Mouse (Mus musculus): ENCODE measurements around the gene Maz. TPM values are rescaled to one million over a fixed set of nuclear protein-coding genes. Genes with fewer than 3 reads are reported as not detected.

The Maz gene
- polyA plus RNA-seq, 1 experiment from 2014 or later: 35.7 TPM

- Histone ChIP-seq H3K36me3 (ENCODE audit: control insufficient read depth, insufficient read depth, low read length) (peaks cover 12% of the 10 kb centered on the region; the same call in 1 of the 2 replicates), H3K27me3 (replicated peaks; ENCODE audit: control insufficient read depth, insufficient read depth, low read length) (no peaks in the 10 kb centered on the region), H3K4me2 (ENCODE audit: low read depth, low read length) (no peak overlapping the region), H3K9me3 (ENCODE audit: control insufficient read depth, low read length) (no peaks in the 10 kb centered on the region), H3K4me1 (ENCODE audit: control insufficient read depth, insufficient read depth, low read length) (peaks cover 7% of the 10 kb centered on the region), H3K27ac (ENCODE audit: low read length) (no peak overlapping the region), H3K4me3 (ENCODE audit: low read length) (no peak overlapping the region), H3K9ac (ENCODE audit: low read depth, low read length) (no peak overlapping the region)
- no peak for ATAC-seq
- 93% methylated on average over 1 of the region's 1 CpGs for WGBS
Measured at GRCm38 (mm10) chr7:127030172-127030571, 3.3 kb upstream of the Maz start.

- H3K4me2 ChIP-seq (ENCODE audit: low read depth, low read length): peak overlapping the region; percentile 69
- no peaks in the 10 kb centered on the region for H3K27me3 ChIP-seq (replicated peaks; ENCODE audit: control insufficient read depth, insufficient read depth, low read length)
- 49% methylated on average over 8 of the region's 8 CpGs for WGBS
- peak overlapping the region; percentile 95 for H3K27ac ChIP-seq (ENCODE audit: low read length)
- peak overlapping the region; percentile 99 for H3K9ac ChIP-seq (ENCODE audit: low read depth, low read length)
- no peaks in the 10 kb centered on the region for H3K9me3 ChIP-seq (ENCODE audit: control insufficient read depth, low read length)
- peak overlapping the region; percentile 69 for H3K4me3 ChIP-seq (ENCODE audit: low read length)
- ATAC-seq: peak; percentile 0; the same call in 1 of the 2 replicates
- peaks cover 16% of the 10 kb centered on the region for H3K36me3 ChIP-seq (ENCODE audit: control insufficient read depth, insufficient read depth, low read length)
- H3K4me1 ChIP-seq (ENCODE audit: control insufficient read depth, insufficient read depth, low read length): peaks cover 23% of the 10 kb centered on the region
Measured at GRCm38 (mm10) chr7:127027885-127028284, 1.0 kb upstream of the Maz start.

GRCm38 (mm10) chr7:127026616-127026983 lies 237 bp downstream of the Maz start:
- no CpG with 5 or more reads among the region's 48 CpGs for WGBS
- H3K36me3 ChIP-seq (ENCODE audit: control insufficient read depth, insufficient read depth, low read length): peaks cover 11% of the 10 kb centered on the region

GRCm38 (mm10) chr7:127026161-127026600 lies 656 bp downstream of the Maz start:
- peak; percentile 53 for ATAC-seq
- H3K4me1 ChIP-seq (ENCODE audit: control insufficient read depth, insufficient read depth, low read length): peaks cover 40% of the 10 kb centered on the region
- no peaks in the 10 kb centered on the region for H3K9me3 ChIP-seq (ENCODE audit: control insufficient read depth, low read length)
- H3K27me3 ChIP-seq (replicated peaks; ENCODE audit: control insufficient read depth, insufficient read depth, low read length): no peaks in the 10 kb centered on the region
- H3K4me3 ChIP-seq (ENCODE audit: low read length): peak overlapping the region; percentile 69
- WGBS: 1% methylated on average over 34 of the region's 48 CpGs
- peak overlapping the region; percentile 99 for H3K9ac ChIP-seq (ENCODE audit: low read depth, low read length)
- H3K36me3 ChIP-seq (ENCODE audit: control insufficient read depth, insufficient read depth, low read length): peaks cover 7% of the 10 kb centered on the region
- peak overlapping the region; percentile 95 for H3K27ac ChIP-seq (ENCODE audit: low read length)
- peak overlapping the region; percentile 92 for H3K4me2 ChIP-seq (ENCODE audit: low read depth, low read length)

More at GRCm38 (mm10) chr7:127026616-127026983, 237 bp downstream of the Maz start:
- ATAC-seq: no peak
- peak overlapping the region; percentile 69 for H3K4me3 ChIP-seq (ENCODE audit: low read length)
- H3K4me2 ChIP-seq (ENCODE audit: low read depth, low read length): peak overlapping the region; percentile 92
- peak overlapping the region; percentile 95 for H3K27ac ChIP-seq (ENCODE audit: low read length)
- peak overlapping the region; percentile 99 for H3K9ac ChIP-seq (ENCODE audit: low read depth, low read length)
- H3K4me1 ChIP-seq (ENCODE audit: control insufficient read depth, insufficient read depth, low read length): peaks cover 36% of the 10 kb centered on the region
- no peaks in the 10 kb centered on the region for H3K9me3 ChIP-seq (ENCODE audit: control insufficient read depth, low read length)
- H3K27me3 ChIP-seq (replicated peaks; ENCODE audit: control insufficient read depth, insufficient read depth, low read length): no peaks in the 10 kb centered on the region

- under 1% methylated on average over 54 of the region's 65 CpGs for WGBS
- Histone ChIP-seq H3K27ac (ENCODE audit: low read length) (peak overlapping the region; percentile 95), H3K36me3 (ENCODE audit: control insufficient read depth, insufficient read depth, low read length) (peaks cover 7% of the 10 kb centered on the region), H3K9me3 (ENCODE audit: control insufficient read depth, low read length) (no peaks in the 10 kb centered on the region), H3K4me3 (ENCODE audit: low read length) (peak overlapping the region; percentile 69), H3K4me2 (ENCODE audit: low read depth, low read length) (peak overlapping the region; percentile 92), H3K9ac (ENCODE audit: low read depth, low read length) (peak overlapping the region; percentile 99), H3K4me1 (ENCODE audit: control insufficient read depth, insufficient read depth, low read length) (peaks cover 45% of the 10 kb centered on the region), H3K27me3 (replicated peaks; ENCODE audit: control insufficient read depth, insufficient read depth, low read length) (no peaks in the 10 kb centered on the region)
- no peak for ATAC-seq
Measured at GRCm38 (mm10) chr7:127025556-127026160, 1.2 kb downstream of the Maz start.

- peak overlapping the region; percentile 69 for H3K4me3 ChIP-seq (ENCODE audit: low read length)
- H3K9me3 ChIP-seq (ENCODE audit: control insufficient read depth, low read length): no peaks in the 10 kb centered on the region
- under 1% methylated on average over 30 of the region's 30 CpGs for WGBS
- H3K9ac ChIP-seq (ENCODE audit: low read depth, low read length): peak overlapping the region; percentile 99
- peak; percentile 45 for ATAC-seq
- peaks cover 52% of the 10 kb centered on the region for H3K4me1 ChIP-seq (ENCODE audit: control insufficient read depth, insufficient read depth, low read length)
- H3K27me3 ChIP-seq (replicated peaks; ENCODE audit: control insufficient read depth, insufficient read depth, low read length): no peaks in the 10 kb centered on the region
- peaks cover 7% of the 10 kb centered on the region for H3K36me3 ChIP-seq (ENCODE audit: control insufficient read depth, insufficient read depth, low read length)
- peak overlapping the region; percentile 95 for H3K27ac ChIP-seq (ENCODE audit: low read length)
- H3K4me2 ChIP-seq (ENCODE audit: low read depth, low read length): peak overlapping the region; percentile 92
Measured at GRCm38 (mm10) chr7:127024755-127025555, 1.9 kb downstream of the Maz start.

- Histone ChIP-seq H3K27me3 (replicated peaks; ENCODE audit: control insufficient read depth, insufficient read depth, low read length) (no peaks in the 10 kb centered on the region), H3K9ac (ENCODE audit: low read depth, low read length) (peak overlapping the region; percentile 99), H3K4me2 (ENCODE audit: low read depth, low read length) (peak overlapping the region; percentile 92), H3K9me3 (ENCODE audit: control insufficient read depth, low read length) (no peaks in the 10 kb centered on the region), H3K4me3 (ENCODE audit: low read length) (peak overlapping the region; percentile 69), H3K36me3 (ENCODE audit: control insufficient read depth, insufficient read depth, low read length) (peaks cover 7% of the 10 kb centered on the region), H3K4me1 (ENCODE audit: control insufficient read depth, insufficient read depth, low read length) (peaks cover 61% of the 10 kb centered on the region), H3K27ac (ENCODE audit: low read length) (peak overlapping the region; percentile 95; the same call in 1 of the 2 replicates)
- no peak for ATAC-seq
- WGBS: 17% methylated on average over 19 of the region's 19 CpGs
Measured at GRCm38 (mm10) chr7:127023896-127024690, 2.7 kb downstream of the Maz start.

- Histone ChIP-seq H3K9me3 (ENCODE audit: control insufficient read depth, low read length) (no peaks in the 10 kb centered on the region), H3K4me1 (ENCODE audit: control insufficient read depth, insufficient read depth, low read length) (peaks cover 67% of the 10 kb centered on the region), H3K9ac (ENCODE audit: low read depth, low read length) (peak overlapping the region; percentile 99), H3K4me3 (ENCODE audit: low read length) (peak overlapping the region; percentile 69), H3K27ac (ENCODE audit: low read length) (0 out of 2 replicates have a peak overlapping the region, but pooled peaks have one; percentile 29), H3K4me2 (ENCODE audit: low read depth, low read length) (peak overlapping the region; percentile 92), H3K36me3 (ENCODE audit: control insufficient read depth, insufficient read depth, low read length) (peaks cover 7% of the 10 kb centered on the region), H3K27me3 (replicated peaks; ENCODE audit: control insufficient read depth, insufficient read depth, low read length) (no peaks in the 10 kb centered on the region)
- no peak for ATAC-seq
- WGBS: 75% methylated on average over 13 of the region's 13 CpGs
Measured at GRCm38 (mm10) chr7:127023272-127023691, 3.6 kb downstream of the Maz start.

Data from intestine, embryonic 16.5 days (tissue).